Mouse (Mus musculus): ENCODE data around the gene Sirt1. TPM values are rescaled to one million over a fixed set of nuclear protein-coding genes. Genes with fewer than 3 reads are reported as not detected.

The Sirt1 gene
- 2.4 TPM for polyA plus RNA-seq (2012; fragmentation: generic; extraction: Trizol)

- H3K4me3 ChIP-seq, result peak within 1 kb of the TSS; percentile 35
- TF ChIP-seq POLR2AphosphoS2 (IDR thresholded peaks at IDR 0.05; ENCODE audit: insufficient read length, low read depth) (no peak), POLR2A (IDR thresholded peaks at IDR 0.05; ENCODE audit: insufficient read length, low read depth) (no peak), SRF (IDR thresholded peaks at IDR 0.05; ENCODE audit: control insufficient read depth, insufficient read length, low read depth) (no peak), TCF3 (IDR thresholded peaks at IDR 0.05; ENCODE audit: insufficient read length, low read depth) (no peak), REST (IDR thresholded peaks at IDR 0.05; ENCODE audit: insufficient read depth, insufficient read length) (no peak), USF1 (IDR thresholded peaks at IDR 0.05; ENCODE audit: low read depth) (no peak), MYOG (IDR thresholded peaks at IDR 0.05; ENCODE audit: control insufficient read depth in 1 of 3, insufficient read depth in 1 of 3, insufficient read length in 2 of 3, low read depth in 2 of 3) (no peak), MYOD1 (IDR thresholded peaks at IDR 0.05; ENCODE audit: control insufficient read depth in 1 of 3, insufficient read length in 2 of 3, low read depth in 2 of 3) (no peak), TCF12 (IDR thresholded peaks at IDR 0.05; ENCODE audit: insufficient read depth, poor library complexity, severe bottlenecking) (no peak), CEBPB (IDR thresholded peaks at IDR 0.05; ENCODE audit: insufficient read depth, poor library complexity, severe bottlenecking) (no peak), MAX (IDR thresholded peaks at IDR 0.05; ENCODE audit: low read depth) (no peak), E2F4 (IDR thresholded peaks at IDR 0.05; ENCODE audit: insufficient read depth) (no peak)
- no peaks in the 10 kb centered on the region for H3K36me3 ChIP-seq (ENCODE audit: control insufficient read depth, insufficient read depth)
- no peak within 1 kb of the TSS for H3ac ChIP-seq (ENCODE audit: control insufficient read depth, insufficient read length)
- peak within 1 kb of the TSS; percentile 94 for H3K4me2 ChIP-seq (ENCODE audit: low read depth)
- no peaks in the 10 kb centered on the region for H3K79me2 ChIP-seq (ENCODE audit: control insufficient read depth, insufficient read depth)
- H3K27me3 ChIP-seq (ENCODE audit: control insufficient read depth, insufficient read depth, insufficient read length), result no peaks in the 10 kb centered on the region
Measured at GRCm38 (mm10) chr10:63381498-63382280, at the start of gene Sirt1. Sirt1 (minus strand) TSS chr10:63381704.

- H3K79me2 ChIP-seq (ENCODE audit: control insufficient read depth, insufficient read depth), result no peaks in the 10 kb centered on the region
Measured at GRCm38 (mm10) chr10:63429785-63430305, 48.3 kb upstream of the Sirt1 start, which contains the start of gene Ctnna3. Ctnna3 (plus strand) TSS chr10:63430098.

GRCm38 (mm10) chr10:63429380-63429779, 47.9 kb upstream of the Sirt1 start:
- peak overlapping the region; percentile 99 for H3K4me2 ChIP-seq (ENCODE audit: low read depth)
- no peaks in the 10 kb centered on the region for H3K79me2 ChIP-seq (ENCODE audit: control insufficient read depth, insufficient read depth)
- H3K27me3 ChIP-seq (ENCODE audit: control insufficient read depth, insufficient read depth, insufficient read length), result no peaks in the 10 kb centered on the region
- peak overlapping the region; percentile 70 for H3K4me3 ChIP-seq
- 0 out of 2 replicates have a peak, but pooled peaks have one; percentile 10 for TF ChIP-seq CEBPB (IDR thresholded peaks at IDR 0.05; ENCODE audit: insufficient read depth, poor library complexity, severe bottlenecking)
- TF ChIP-seq TCF12 (IDR thresholded peaks at IDR 0.05; ENCODE audit: insufficient read depth, poor library complexity, severe bottlenecking), result no peak
- no peak for TF ChIP-seq POLR2AphosphoS2 (IDR thresholded peaks at IDR 0.05; ENCODE audit: insufficient read length, low read depth)
- TF ChIP-seq SRF (IDR thresholded peaks at IDR 0.05; ENCODE audit: control insufficient read depth, insufficient read length, low read depth), result no peak
- TF ChIP-seq REST (IDR thresholded peaks at IDR 0.05; ENCODE audit: insufficient read depth, insufficient read length), result no peak
- TF ChIP-seq E2F4 (IDR thresholded peaks at IDR 0.05; ENCODE audit: insufficient read depth), result peak; percentile 68
- H3ac ChIP-seq (ENCODE audit: control insufficient read depth, insufficient read length), result peak overlapping the region; percentile 28
- H3K36me3 ChIP-seq (ENCODE audit: control insufficient read depth, insufficient read depth), result no peaks in the 10 kb centered on the region

More at GRCm38 (mm10) chr10:63429785-63430305, 48.3 kb upstream of the Sirt1 start, which contains the start of gene Ctnna3:
- Histone ChIP-seq H3K4me3 (peak within 1 kb of the TSS; percentile 70), H3K36me3 (ENCODE audit: control insufficient read depth, insufficient read depth) (no peaks in the 10 kb centered on the region), H3ac (ENCODE audit: control insufficient read depth, insufficient read length) (peak within 1 kb of the TSS; percentile 28), H3K4me2 (ENCODE audit: low read depth) (peak within 1 kb of the TSS; percentile 99), H3K27me3 (ENCODE audit: control insufficient read depth, insufficient read depth, insufficient read length) (no peaks in the 10 kb centered on the region)
- TF ChIP-seq TCF3 (IDR thresholded peaks at IDR 0.05; ENCODE audit: insufficient read length, low read depth) (no peak), POLR2AphosphoS2 (IDR thresholded peaks at IDR 0.05; ENCODE audit: insufficient read length, low read depth) (no peak), USF1 (IDR thresholded peaks at IDR 0.05; ENCODE audit: low read depth) (peak; percentile 90), MYOG (IDR thresholded peaks at IDR 0.05; ENCODE audit: control insufficient read depth in 1 of 3, insufficient read depth in 1 of 3, insufficient read length in 2 of 3, low read depth in 2 of 3) (no peak), TCF12 (IDR thresholded peaks at IDR 0.05; ENCODE audit: insufficient read depth, poor library complexity, severe bottlenecking) (no peak), POLR2A (IDR thresholded peaks at IDR 0.05; ENCODE audit: insufficient read length, low read depth) (no peak), SRF (IDR thresholded peaks at IDR 0.05; ENCODE audit: control insufficient read depth, insufficient read length, low read depth) (peak; percentile 36), CEBPB (IDR thresholded peaks at IDR 0.05; ENCODE audit: insufficient read depth, poor library complexity, severe bottlenecking) (no peak), E2F4 (IDR thresholded peaks at IDR 0.05; ENCODE audit: insufficient read depth) (peak; percentile 97), MYOD1 (IDR thresholded peaks at IDR 0.05; ENCODE audit: control insufficient read depth in 1 of 3, insufficient read length in 2 of 3, low read depth in 2 of 3) (no peak)

DNA sequence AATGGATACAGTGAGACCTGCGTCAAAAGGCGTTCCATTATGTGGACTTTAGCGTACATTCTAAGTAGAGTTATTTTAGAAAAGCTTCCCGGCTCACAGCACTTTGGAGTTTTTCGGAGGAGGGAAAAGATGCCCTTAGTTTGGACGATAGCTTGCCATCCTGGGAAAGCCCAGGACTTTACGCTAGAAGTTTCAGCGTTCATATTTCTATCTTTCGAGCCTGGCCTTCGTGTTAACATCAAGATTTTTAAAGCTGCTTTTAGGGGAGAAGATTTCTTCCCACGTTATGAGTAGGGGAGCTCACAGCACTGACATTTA, 47.5 kb upstream of the Sirt1 start:
- H3K4me2 ChIP-seq (ENCODE audit: low read depth), result peak overlapping the region; percentile 99
- H3K27me3 ChIP-seq (ENCODE audit: control insufficient read depth, insufficient read depth, insufficient read length), result no peaks in the 10 kb centered on the region
- H3ac ChIP-seq (ENCODE audit: control insufficient read depth, insufficient read length), result no peak overlapping the region
- H3K4me3 ChIP-seq, result peak overlapping the region; percentile 70
- H3K36me3 ChIP-seq (ENCODE audit: control insufficient read depth, insufficient read depth), result no peaks in the 10 kb centered on the region
- no peak for TF ChIP-seq MAX (IDR thresholded peaks at IDR 0.05; ENCODE audit: low read depth)
- no peak for TF ChIP-seq TCF3 (IDR thresholded peaks at IDR 0.05; ENCODE audit: insufficient read length, low read depth)
- no peak for TF ChIP-seq E2F4 (IDR thresholded peaks at IDR 0.05; ENCODE audit: insufficient read depth)
- no peak for TF ChIP-seq CEBPB (IDR thresholded peaks at IDR 0.05; ENCODE audit: insufficient read depth, poor library complexity, severe bottlenecking)
- no peak for TF ChIP-seq TCF12 (IDR thresholded peaks at IDR 0.05; ENCODE audit: insufficient read depth, poor library complexity, severe bottlenecking)
- TF ChIP-seq USF1 (IDR thresholded peaks at IDR 0.05; ENCODE audit: low read depth), result no peak
- no peak for TF ChIP-seq MYOD1 (IDR thresholded peaks at IDR 0.05; ENCODE audit: control insufficient read depth in 1 of 3, insufficient read length in 2 of 3, low read depth in 2 of 3)
- no peak for TF ChIP-seq POLR2A (IDR thresholded peaks at IDR 0.05; ENCODE audit: insufficient read length, low read depth)
- TF ChIP-seq POLR2AphosphoS2 (IDR thresholded peaks at IDR 0.05; ENCODE audit: insufficient read length, low read depth), result no peak
- no peak for TF ChIP-seq MYOG (IDR thresholded peaks at IDR 0.05; ENCODE audit: control insufficient read depth in 1 of 3, insufficient read depth in 1 of 3, insufficient read length in 2 of 3, low read depth in 2 of 3)
- H3K79me2 ChIP-seq (ENCODE audit: control insufficient read depth, insufficient read depth), result no peaks in the 10 kb centered on the region
